ENCODE assay signal across 9 mouse cellular contexts in the genomic region with DNA sequence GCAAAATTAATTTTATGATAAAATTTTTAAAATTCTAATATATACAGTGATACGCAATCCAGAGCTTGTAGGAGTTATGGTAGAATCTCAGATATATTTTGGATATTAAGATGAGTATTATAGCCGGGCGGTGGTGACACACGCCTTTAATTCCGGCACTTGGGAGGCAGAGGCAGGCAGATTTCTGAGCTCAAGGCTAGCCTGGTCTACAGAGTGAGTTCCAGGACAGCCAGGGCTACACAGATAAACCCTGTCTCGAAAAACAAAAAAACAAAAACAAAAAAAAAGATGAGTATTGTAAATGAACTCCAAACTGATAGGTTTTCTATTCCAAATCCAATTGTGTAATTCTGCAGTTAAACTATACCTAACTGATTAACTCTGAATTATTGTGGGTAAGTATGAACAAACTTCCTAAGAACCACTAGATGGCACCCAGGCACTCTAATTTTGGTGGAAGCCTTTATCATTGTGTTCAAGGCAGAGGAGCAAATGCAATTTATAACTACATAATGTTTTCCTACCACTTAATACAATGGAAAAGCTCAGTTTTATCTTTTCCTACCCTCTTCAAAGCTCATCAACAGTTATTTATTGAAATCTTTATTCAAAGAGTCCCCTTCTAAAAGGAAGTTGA.
DNase-seq lines count a peak whose midpoint lies in the region; ATAC-seq and TF ChIP-seq lines count a peak whose summit lies in the region.
"Had no signal": no experiment of that assay in that cellular context is flagged by ENCODE, and none has a peak within 500 bp of the region (broad histone marks: within the 10 kb centered on the region; RNA-seq: fewer than 3 reads in every experiment).

No protein-coding gene starts in this region.

- H3K4me2 ChIP-seq in midbrain, embryonic 12.5 days (replicated peaks): no peak overlapping the region
- H3K4me2 ChIP-seq: limb, embryonic 15.5 days had no signal

- peak; percentile 23 for DNase-seq in kidney, adult 2 months
- no peak for DNase-seq in kidney, adult 11 months
- peak; percentile 5 for DNase-seq in MN1 (ENCODE audit: low spot score)
- DNase-seq in embryo, embryonic 9.5 days (ENCODE audit: extremely low spot score): peak; percentile 10
- DNase-seq in urinary bladder, postnatal 14 days (ENCODE audit: low spot score): no peak
- no peak for DNase-seq in thymus, postnatal 0 days (ENCODE audit: low spot score)
- DNase-seq in thymus, adult 2 months: no peak

- H3K4me3 ChIP-seq in kidney, adult 2 months (ENCODE audit: insufficient read depth, low read depth, low read length): no peak overlapping the region
- no peak overlapping the region for H3K4me3 ChIP-seq in midbrain, embryonic 12.5 days
- no peak overlapping the region for H3K4me3 ChIP-seq in thymus, adult 2 months (ENCODE audit: control insufficient read depth, insufficient read depth, low read length)
- H3K4me3 ChIP-seq: limb, embryonic 15.5 days had no signal

- H3K27ac ChIP-seq in kidney, adult 2 months (ENCODE audit: insufficient read depth, low read depth, low read length): no peak overlapping the region
- H3K27ac ChIP-seq in midbrain, embryonic 12.5 days (replicated peaks): no peak overlapping the region
- no peak overlapping the region for H3K27ac ChIP-seq in thymus, adult 2 months (ENCODE audit: control insufficient read depth, insufficient read depth, low read length)
- H3K27ac ChIP-seq: limb, embryonic 15.5 days had no signal

- TF ChIP-seq POLR2A in kidney, adult 2 months (IDR thresholded peaks at IDR 0.05; ENCODE audit: low read depth, low read length): no peak
- no peak for TF ChIP-seq POLR2A in thymus, adult 2 months (IDR thresholded peaks at IDR 0.05; ENCODE audit: control insufficient read depth, extremely low read depth, insufficient read depth, low read length, poor library complexity)

- H3K4me1 ChIP-seq in kidney, adult 2 months (ENCODE audit: control insufficient read depth, insufficient read depth, low read length): no peaks in the 10 kb centered on the region
- no peaks in the 10 kb centered on the region for H3K4me1 ChIP-seq in midbrain, embryonic 12.5 days
- no peaks in the 10 kb centered on the region for H3K4me1 ChIP-seq in thymus, adult 2 months (replicated peaks; ENCODE audit: control insufficient read depth, insufficient read depth, low read length)
- H3K4me1 ChIP-seq: limb, embryonic 15.5 days had no signal

- no peak overlapping the region for H3K9ac ChIP-seq in midbrain, embryonic 12.5 days (replicated peaks)
- H3K9ac ChIP-seq: limb, embryonic 15.5 days had no signal

- H3K27me3 ChIP-seq in kidney, adult 2 months (replicated peaks; ENCODE audit: control insufficient read depth, insufficient read depth, low read length): no peaks in the 10 kb centered on the region
- H3K27me3 ChIP-seq in midbrain, embryonic 12.5 days: no peaks in the 10 kb centered on the region
- H3K27me3 ChIP-seq in thymus, adult 2 months (ENCODE audit: control insufficient read depth, insufficient read depth, low read length): no peaks in the 10 kb centered on the region
- H3K27me3 ChIP-seq: limb, embryonic 15.5 days had no signal

- no peak for TF ChIP-seq CTCF in kidney, adult 2 months (conservative IDR thresholded peaks at IDR 0.05; ENCODE audit: insufficient read depth, insufficient read length, low read depth, low read length)
- no peak for TF ChIP-seq CTCF in thymus, adult 2 months (IDR thresholded peaks at IDR 0.05; ENCODE audit: borderline replicate concordance, control insufficient read depth, extremely low read depth, insufficient read depth, low read length, poor library complexity)

- no peaks in the 10 kb centered on the region for H3K9me3 ChIP-seq in midbrain, embryonic 12.5 days
- H3K9me3 ChIP-seq: limb, embryonic 15.5 days had no signal

- H3K36me3 ChIP-seq in kidney, adult 2 months (ENCODE audit: control insufficient read depth, insufficient read depth, low read length): no peaks in the 10 kb centered on the region
- H3K36me3 ChIP-seq in midbrain, embryonic 12.5 days: no peaks in the 10 kb centered on the region
- no peaks in the 10 kb centered on the region for H3K36me3 ChIP-seq in thymus, adult 2 months (ENCODE audit: control insufficient read depth, insufficient read depth, low read length)
- H3K36me3 ChIP-seq: limb, embryonic 15.5 days had no signal

- peak; percentile 34; the same call in 1 of the 2 replicates for ATAC-seq in midbrain, embryonic 12.5 days (ENCODE audit: low FRiP score, low read depth)

- 89% methylated on average over 6 of the region's 6 CpGs for WGBS in kidney, adult 2 months
- WGBS in midbrain, embryonic 12.5 days: 92% methylated on average over 6 of the region's 6 CpGs
- 89% methylated on average over 6 of the region's 6 CpGs for WGBS in thymus, adult 2 months

Comparison
In these comparisons a context has a peak if more than half of its experiments do, and no peak if none do; other contexts are left out.
1. DNase-seq: peak in kidney, adult 2 months (single experiment), MN1 (single experiment) and embryo, embryonic 9.5 days (single experiment); none in kidney, adult 11 months (single experiment), urinary bladder, postnatal 14 days (single experiment), thymus, postnatal 0 days (single experiment) and thymus, adult 2 months (single experiment).